Mouse (Mus musculus): ENCODE measurements around the gene Kcna10. TPM values are rescaled to one million over a fixed set of nuclear protein-coding genes. Genes with fewer than 3 reads are reported as not detected.

The Kcna10 gene
- polyA plus RNA-seq, 1 experiment from 2014 or later, result not detected

DNA sequence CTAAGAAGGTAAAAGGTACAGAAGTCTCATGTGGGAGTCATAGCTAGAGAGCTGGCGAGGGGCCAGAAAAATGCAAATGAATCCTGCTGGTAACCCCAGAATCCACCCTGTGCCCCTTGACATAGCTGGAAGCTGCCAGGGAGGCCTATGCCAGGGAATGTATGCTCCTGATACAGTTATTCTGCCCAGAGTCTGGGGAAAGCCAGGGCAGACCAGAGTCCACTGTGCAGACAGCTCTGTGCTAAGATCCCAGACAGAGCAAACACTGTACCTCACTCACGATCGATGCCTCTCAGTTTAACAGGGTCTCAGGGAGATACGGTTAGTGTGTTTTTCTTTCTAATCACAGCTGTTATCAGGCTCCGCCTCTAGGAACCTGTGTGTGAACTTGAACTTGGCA, 47.0 kb downstream of the Kcna10 start:
- no peaks in the 10 kb centered on the region for H3K9me3 ChIP-seq (replicated peaks; ENCODE audit: control insufficient read depth, low read length)
- H3K4me2 ChIP-seq (ENCODE audit: low read depth, low read length), result no peak overlapping the region
- ATAC-seq (replicated peaks; ENCODE audit: extremely low read depth, insufficient read depth, low FRiP score), result no peak
- H3K9ac ChIP-seq (ENCODE audit: low read length), result no peak overlapping the region
- H3K4me1 ChIP-seq (ENCODE audit: control insufficient read depth, insufficient read depth, low read length), result peaks cover 4% of the 10 kb centered on the region; the same call in 1 of the 2 replicates
- H3K27me3 ChIP-seq (ENCODE audit: control insufficient read depth, insufficient read depth, low read length), result 0 out of 2 replicates have a peak, but pooled peaks cover 2% of the 10 kb centered on the region
- 38% methylated on average over 5 of the region's 5 CpGs for whole genome bisulfite sequencing
- 0 out of 2 replicates have a peak overlapping the region, but pooled peaks have one; percentile 5 for H3K27ac ChIP-seq (ENCODE audit: low read length)
- H3K36me3 ChIP-seq (ENCODE audit: control insufficient read depth, insufficient read depth), result no peaks in the 10 kb centered on the region
- H3K4me3 ChIP-seq (ENCODE audit: low read length), result no peak overlapping the region

GRCm38 (mm10) chr3:107230527-107230926, 47.7 kb downstream of the Kcna10 start, which contains the start of gene A630076J17Rik:
Gene A630076J17Rik (plus strand): TSS chr3:107230614.
- H3K4me2 ChIP-seq (ENCODE audit: low read depth, low read length), result no peak within 1 kb of the TSS
- no peak within 1 kb of the TSS for H3K9ac ChIP-seq (ENCODE audit: low read length)
- no peaks in the 10 kb centered on the region for H3K36me3 ChIP-seq (ENCODE audit: control insufficient read depth, insufficient read depth)
- ATAC-seq (replicated peaks; ENCODE audit: extremely low read depth, insufficient read depth, low FRiP score), result no peak
- peaks cover 4% of the 10 kb centered on the region; the same call in 1 of the 2 replicates for H3K4me1 ChIP-seq (ENCODE audit: control insufficient read depth, insufficient read depth, low read length)
- H3K27me3 ChIP-seq (ENCODE audit: control insufficient read depth, insufficient read depth, low read length), result 0 out of 2 replicates have a peak, but pooled peaks cover 2% of the 10 kb centered on the region
- 0 out of 2 replicates have a peak within 1 kb of the TSS, but pooled peaks have one; percentile 5 for H3K27ac ChIP-seq (ENCODE audit: low read length)
- H3K9me3 ChIP-seq (replicated peaks; ENCODE audit: control insufficient read depth, low read length), result no peaks in the 10 kb centered on the region
- 28% methylated on average over 1 of the region's 1 CpGs for WGBS
- H3K4me3 ChIP-seq (ENCODE audit: low read length), result no peak within 1 kb of the TSS

- H3K4me1 ChIP-seq (ENCODE audit: control insufficient read depth, insufficient read depth, low read length), result peaks cover 4% of the 10 kb centered on the region; the same call in 1 of the 2 replicates
- 53% methylated on average over 4 of the region's 4 CpGs for WGBS
- H3K36me3 ChIP-seq (ENCODE audit: control insufficient read depth, insufficient read depth), result no peaks in the 10 kb centered on the region
- H3K4me2 ChIP-seq (ENCODE audit: low read depth, low read length), result no peak overlapping the region
- H3K9me3 ChIP-seq (replicated peaks; ENCODE audit: control insufficient read depth, low read length), result no peaks in the 10 kb centered on the region
- H3K27ac ChIP-seq (ENCODE audit: low read length), result no peak overlapping the region
- ATAC-seq (replicated peaks; ENCODE audit: extremely low read depth, insufficient read depth, low FRiP score), result no peak
- no peak overlapping the region for H3K9ac ChIP-seq (ENCODE audit: low read length)
- H3K27me3 ChIP-seq (ENCODE audit: control insufficient read depth, insufficient read depth, low read length), result 0 out of 2 replicates have a peak, but pooled peaks cover 2% of the 10 kb centered on the region
- H3K4me3 ChIP-seq (ENCODE audit: low read length), result no peak overlapping the region
Observed at GRCm38 (mm10) chr3:107231202-107231601, 48.3 kb downstream of the Kcna10 start.

DNA sequence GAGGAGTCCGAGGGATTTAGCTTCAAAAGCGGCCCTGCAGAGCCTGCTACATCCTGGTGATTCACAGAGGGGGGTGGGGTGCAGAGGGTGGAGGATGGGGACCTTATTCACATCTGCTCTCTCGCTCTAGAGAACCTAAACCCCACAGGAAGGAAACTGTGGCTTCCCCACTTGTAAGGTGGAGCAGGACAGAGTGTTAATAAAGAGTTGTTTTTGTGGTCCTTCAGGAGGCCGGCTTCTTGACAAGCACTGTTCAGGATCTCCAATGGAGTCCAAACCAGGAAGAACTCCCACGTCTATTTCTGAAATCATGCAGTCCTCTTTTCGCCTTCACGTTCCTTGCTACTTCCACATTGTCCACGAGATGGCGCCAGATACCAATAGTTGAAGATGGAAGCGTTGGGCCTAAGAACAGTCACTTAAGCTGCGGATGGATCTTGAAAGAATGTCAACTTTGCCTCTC, 50.5 kb downstream of the Kcna10 start:
- Histone ChIP-seq H3K4me3 (ENCODE audit: low read length) (no peak overlapping the region), H3K9me3 (replicated peaks; ENCODE audit: control insufficient read depth, low read length) (no peaks in the 10 kb centered on the region), H3K27ac (ENCODE audit: low read length) (no peak overlapping the region), H3K36me3 (ENCODE audit: control insufficient read depth, insufficient read depth) (no peaks in the 10 kb centered on the region), H3K4me2 (ENCODE audit: low read depth, low read length) (peak overlapping the region; percentile 40), H3K4me1 (ENCODE audit: control insufficient read depth, insufficient read depth, low read length) (peaks cover 4% of the 10 kb centered on the region; the same call in 1 of the 2 replicates), H3K9ac (ENCODE audit: low read length) (no peak overlapping the region), H3K27me3 (ENCODE audit: control insufficient read depth, insufficient read depth, low read length) (0 out of 2 replicates have a peak, but pooled peaks cover 2% of the 10 kb centered on the region)
- no peak for ATAC-seq (replicated peaks; ENCODE audit: extremely low read depth, insufficient read depth, low FRiP score)
- 8% methylated on average over 11 of the region's 11 CpGs for whole genome bisulfite sequencing

- WGBS, result 26% methylated on average over 2 of the region's 2 CpGs
- no peak for ATAC-seq (replicated peaks; ENCODE audit: extremely low read depth, insufficient read depth, low FRiP score)
- Histone ChIP-seq H3K9me3 (replicated peaks; ENCODE audit: control insufficient read depth, low read length) (no peaks in the 10 kb centered on the region), H3K36me3 (ENCODE audit: control insufficient read depth, insufficient read depth) (no peaks in the 10 kb centered on the region), H3K27me3 (ENCODE audit: control insufficient read depth, insufficient read depth, low read length) (0 out of 2 replicates have a peak, but pooled peaks cover 2% of the 10 kb centered on the region), H3K4me1 (ENCODE audit: control insufficient read depth, insufficient read depth, low read length) (peaks cover 4% of the 10 kb centered on the region; the same call in 1 of the 2 replicates), H3K4me3 (ENCODE audit: low read length) (no peak overlapping the region), H3K9ac (ENCODE audit: low read length) (no peak overlapping the region), H3K27ac (ENCODE audit: low read length) (no peak overlapping the region), H3K4me2 (ENCODE audit: low read depth, low read length) (no peak overlapping the region)
Observed at GRCm38 (mm10) chr3:107233945-107234344, 51.1 kb downstream of the Kcna10 start.

DNA sequence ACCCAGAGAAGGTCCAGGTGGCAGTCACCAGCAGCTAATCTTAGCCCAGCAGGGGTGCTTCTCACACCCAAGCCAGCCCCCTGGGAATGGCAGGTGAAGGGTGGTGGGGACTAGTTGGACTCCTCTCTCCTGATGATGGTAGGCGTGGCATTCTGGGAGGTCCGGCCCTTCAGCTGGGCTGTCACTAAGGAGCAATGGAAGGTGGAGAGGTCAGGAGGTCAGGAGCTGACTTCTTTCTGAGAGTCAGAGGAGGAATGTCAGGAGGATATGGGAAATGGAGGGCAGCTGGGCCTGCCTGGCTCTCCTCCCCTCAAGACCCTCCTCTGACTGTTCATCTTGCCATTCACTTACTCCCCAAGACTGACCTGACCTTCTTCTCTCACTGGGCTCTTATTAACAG, 55.2 kb downstream of the Kcna10 start:
- H3K4me2 ChIP-seq (ENCODE audit: low read depth, low read length), result no peak overlapping the region
- H3K9me3 ChIP-seq (replicated peaks; ENCODE audit: control insufficient read depth, low read length), result no peaks in the 10 kb centered on the region
- H3K27ac ChIP-seq (ENCODE audit: low read length), result no peak overlapping the region
- no peaks in the 10 kb centered on the region for H3K4me1 ChIP-seq (ENCODE audit: control insufficient read depth, insufficient read depth, low read length)
- ATAC-seq (replicated peaks; ENCODE audit: extremely low read depth, insufficient read depth, low FRiP score), result no peak
- H3K36me3 ChIP-seq (ENCODE audit: control insufficient read depth, insufficient read depth), result no peaks in the 10 kb centered on the region
- no peak overlapping the region for H3K9ac ChIP-seq (ENCODE audit: low read length)
- no peak overlapping the region for H3K4me3 ChIP-seq (ENCODE audit: low read length)
- WGBS, result 55% methylated on average over 2 of the region's 2 CpGs
- H3K27me3 ChIP-seq (ENCODE audit: control insufficient read depth, insufficient read depth, low read length), result no peaks in the 10 kb centered on the region

- 86% methylated on average over 8 of the region's 8 CpGs for WGBS
Observed at GRCm38 (mm10) chr3:107238471-107238980, 55.7 kb downstream of the Kcna10 start.

GRCm38 (mm10) chr3:107239607-107240006, 56.8 kb downstream of the Kcna10 start, which contains the start of gene Prok1:
Gene Prok1 (minus strand): TSS chr3:107239707.
- WGBS, result 79% methylated on average over 9 of the region's 9 CpGs

More at GRCm38 (mm10) chr3:107238471-107238980, 55.7 kb downstream of the Kcna10 start:
- Histone ChIP-seq H3K4me1 (ENCODE audit: control insufficient read depth, insufficient read depth, low read length) (no peaks in the 10 kb centered on the region), H3K9ac (ENCODE audit: low read length) (no peak overlapping the region), H3K4me2 (ENCODE audit: low read depth, low read length) (no peak overlapping the region), H3K27ac (ENCODE audit: low read length) (no peak overlapping the region), H3K27me3 (ENCODE audit: control insufficient read depth, insufficient read depth, low read length) (no peaks in the 10 kb centered on the region), H3K4me3 (ENCODE audit: low read length) (no peak overlapping the region), H3K9me3 (replicated peaks; ENCODE audit: control insufficient read depth, low read length) (no peaks in the 10 kb centered on the region), H3K36me3 (ENCODE audit: control insufficient read depth, insufficient read depth) (no peaks in the 10 kb centered on the region)
- no peak for ATAC-seq (replicated peaks; ENCODE audit: extremely low read depth, insufficient read depth, low FRiP score)

DNA sequence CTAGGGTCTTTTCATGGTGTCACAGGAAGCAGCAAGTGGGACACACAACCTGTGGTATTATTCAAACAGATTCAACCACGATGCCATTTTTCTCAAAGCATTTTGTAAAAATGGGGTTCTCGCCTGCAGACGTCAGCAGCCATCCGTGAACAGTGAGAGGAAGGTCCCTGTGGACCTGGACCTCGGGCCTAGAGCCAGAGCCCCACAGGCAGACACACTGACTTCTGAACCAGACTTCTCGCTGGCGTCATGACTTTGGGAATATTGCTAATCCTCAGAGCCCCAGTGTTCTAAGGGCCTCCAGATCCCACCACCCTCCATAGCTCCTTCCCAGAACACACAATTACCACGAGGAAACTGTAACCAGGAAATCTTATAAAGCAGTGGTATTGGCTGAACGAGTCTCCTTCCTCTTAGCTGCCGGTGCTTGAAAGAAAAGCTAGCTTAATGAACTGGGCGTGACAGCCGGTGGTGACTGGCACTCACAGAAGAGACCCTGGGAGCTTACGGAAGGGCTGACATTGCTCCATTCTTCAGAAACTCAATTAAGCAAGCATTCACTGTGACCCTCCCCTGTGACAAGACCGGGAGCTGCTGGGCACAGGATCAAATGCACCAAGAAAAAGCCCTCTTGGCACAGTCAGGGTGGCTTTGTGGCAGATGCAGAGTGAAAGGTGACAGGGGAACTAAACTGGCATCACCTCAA, 58.7 kb downstream of the Kcna10 start:
- H3K9ac ChIP-seq (ENCODE audit: low read length), result no peak overlapping the region
- H3K9me3 ChIP-seq (replicated peaks; ENCODE audit: control insufficient read depth, low read length), result no peaks in the 10 kb centered on the region
- no peak overlapping the region for H3K4me2 ChIP-seq (ENCODE audit: low read depth, low read length)
- no peaks in the 10 kb centered on the region for H3K27me3 ChIP-seq (ENCODE audit: control insufficient read depth, insufficient read depth, low read length)
- H3K4me3 ChIP-seq (ENCODE audit: low read length), result no peak overlapping the region
- H3K36me3 ChIP-seq (ENCODE audit: control insufficient read depth, insufficient read depth), result no peaks in the 10 kb centered on the region
- no peak for ATAC-seq (replicated peaks; ENCODE audit: extremely low read depth, insufficient read depth, low FRiP score)
- H3K27ac ChIP-seq (ENCODE audit: low read length), result no peak overlapping the region
- WGBS, result 47% methylated on average over 14 of the region's 14 CpGs
- no peaks in the 10 kb centered on the region for H3K4me1 ChIP-seq (ENCODE audit: control insufficient read depth, insufficient read depth, low read length)

More at GRCm38 (mm10) chr3:107239607-107240006, 56.8 kb downstream of the Kcna10 start, which contains the start of gene Prok1:
- Histone ChIP-seq H3K36me3 (ENCODE audit: control insufficient read depth, insufficient read depth) (no peaks in the 10 kb centered on the region), H3K9ac (ENCODE audit: low read length) (no peak within 1 kb of the TSS), H3K4me3 (ENCODE audit: low read length) (no peak within 1 kb of the TSS), H3K4me2 (ENCODE audit: low read depth, low read length) (no peak within 1 kb of the TSS), H3K9me3 (replicated peaks; ENCODE audit: control insufficient read depth, low read length) (no peaks in the 10 kb centered on the region), H3K4me1 (ENCODE audit: control insufficient read depth, insufficient read depth, low read length) (no peaks in the 10 kb centered on the region), H3K27me3 (ENCODE audit: control insufficient read depth, insufficient read depth, low read length) (no peaks in the 10 kb centered on the region), H3K27ac (ENCODE audit: low read length) (no peak within 1 kb of the TSS)
- ATAC-seq (replicated peaks; ENCODE audit: extremely low read depth, insufficient read depth, low FRiP score), result no peak
